Mouse (Mus musculus) heart, embryonic 13.5 days (tissue): ENCODE measurements at regions not wholly inside any gene's neighbourhood (a gene's known extent, or its start where the extent isn't known, plus 50 kb on each side); places are given as distances from the start of the nearest gene placed in this dataset.
"Not testable (repeated sequence)": the region's sequence is repeated elsewhere in the genome, so short reads cannot be mapped to it uniquely, and the experiment has no call there.

Source experiments
- ATAC-seq: fragments of 200-750 bp; cut with Nextera tagmentation; 2 replicates; pipeline ENCODE4 v1.8.0; 2017; ENCODE audit warnings: moderate TSS enrichment; ENCODE audit not compliant: insufficient number of reproducible peaks, low FRiP score, low TSS enrichment; ENCODE audit errors: extremely low read depth
- H3K27ac ChIP-seq: fragments of 300-500 bp; sonication (generic); replicated peaks from 2 replicates; pipeline ENCODE4 v1.5.1; 2015; ENCODE audit warnings: moderate library complexity, mild to moderate bottlenecking, inconsistent platforms
- H3K27me3 ChIP-seq: fragments of 300-500 bp; sonication (generic); replicated peaks from 2 replicates; pipeline ENCODE4 v1.6.1; 2015; ENCODE audit warnings: mild to moderate bottlenecking, inconsistent platforms
- H3K36me3 ChIP-seq: fragments of 300-500 bp; sonication (generic); 2 replicates; pipeline ENCODE4 v1.6.1; 2015; ENCODE audit warnings: mild to moderate bottlenecking, inconsistent platforms
- H3K4me1 ChIP-seq: fragments of 300-500 bp; sonication (generic); 2 replicates; pipeline ENCODE4 v1.6.1; 2015; ENCODE audit warnings: inconsistent platforms
- H3K4me2 ChIP-seq: fragments of 300-500 bp; sonication (generic); 2 replicates; pipeline ENCODE4 v1.6.1; 2015; ENCODE audit warnings: inconsistent platforms, mild to moderate bottlenecking, moderate library complexity
- H3K4me3 ChIP-seq: fragments of 300-500 bp; sonication (generic); 2 replicates; pipeline ENCODE4 v1.5.1; 2015; ENCODE audit warnings: moderate library complexity, mild to moderate bottlenecking, inconsistent platforms
- H3K9ac ChIP-seq: fragments of 300-500 bp; sonication (generic); 2 replicates; pipeline ENCODE4 v1.6.1; 2015; ENCODE audit warnings: inconsistent platforms, mild to moderate bottlenecking, moderate library complexity
- H3K9me3 ChIP-seq: fragments of 300-500 bp; sonication (generic); 2 replicates; pipeline ENCODE4 v1.6.1; 2016; ENCODE audit warnings: inconsistent platforms
- WGBS: fragments of 180-500 bp; shearing (Covaris S2); methylation state at CpG from one replicate; pipeline ENCODE4 v1.1.7; 2015; ENCODE audit warnings: mixed read lengths; 5-methylcytosine and 5-hydroxymethylcytosine counted together

GRCm38 (mm10) chr4:71517921-71518404, 239.8 kb downstream of the Gm11232 start:
- H3K9me3 ChIP-seq = no peaks in the 10 kb centered on the region
- H3K27me3 ChIP-seq = no peaks in the 10 kb centered on the region
- H3K27ac ChIP-seq = no peak overlapping the region
- no peak overlapping the region for H3K4me3 ChIP-seq
- H3K4me2 ChIP-seq = no peak overlapping the region
- no peaks in the 10 kb centered on the region for H3K36me3 ChIP-seq
- no peaks in the 10 kb centered on the region for H3K4me1 ChIP-seq
- no peak for ATAC-seq
- H3K9ac ChIP-seq = no peak overlapping the region
- WGBS = 74% methylated on average over 2 of the region's 2 CpGs

- Histone ChIP-seq H3K4me1 (no peaks in the 10 kb centered on the region), H3K4me2 (no peak overlapping the region), H3K27ac (no peak overlapping the region), H3K9me3 (no peaks in the 10 kb centered on the region), H3K9ac (no peak overlapping the region), H3K27me3 (no peaks in the 10 kb centered on the region), H3K36me3 (no peaks in the 10 kb centered on the region), H3K4me3 (no peak overlapping the region)
- no peak for ATAC-seq
Measured at GRCm38 (mm10) chr4:71506911-71507310, 250.9 kb downstream of the Gm11232 start.

- 70% methylated on average over 2 of the region's 2 CpGs for WGBS
Measured at GRCm38 (mm10) chr4:71489788-71490187, 268.0 kb downstream of the Gm11232 start.

GRCm38 (mm10) chr4:71488663-71489161, 269.1 kb downstream of the Gm11232 start:
- Histone ChIP-seq H3K27ac (no peak overlapping the region), H3K9ac (no peak overlapping the region), H3K4me3 (no peak overlapping the region), H3K4me1 (peaks cover 3% of the 10 kb centered on the region; the same call in 1 of the 2 replicates), H3K36me3 (no peaks in the 10 kb centered on the region), H3K27me3 (no peaks in the 10 kb centered on the region), H3K4me2 (no peak overlapping the region), H3K9me3 (no peaks in the 10 kb centered on the region)
- WGBS = 39% methylated on average over 2 of the region's 2 CpGs
- no peak for ATAC-seq

More at GRCm38 (mm10) chr4:71489788-71490187, 268.0 kb downstream of the Gm11232 start:
- no peaks in the 10 kb centered on the region for H3K9me3 ChIP-seq
- H3K4me3 ChIP-seq = no peak overlapping the region
- H3K9ac ChIP-seq = no peak overlapping the region
- H3K27ac ChIP-seq = no peak overlapping the region
- peaks cover 3% of the 10 kb centered on the region; the same call in 1 of the 2 replicates for H3K4me1 ChIP-seq
- ATAC-seq = no peak
- no peak overlapping the region for H3K4me2 ChIP-seq
- no peaks in the 10 kb centered on the region for H3K36me3 ChIP-seq
- no peaks in the 10 kb centered on the region for H3K27me3 ChIP-seq

DNA sequence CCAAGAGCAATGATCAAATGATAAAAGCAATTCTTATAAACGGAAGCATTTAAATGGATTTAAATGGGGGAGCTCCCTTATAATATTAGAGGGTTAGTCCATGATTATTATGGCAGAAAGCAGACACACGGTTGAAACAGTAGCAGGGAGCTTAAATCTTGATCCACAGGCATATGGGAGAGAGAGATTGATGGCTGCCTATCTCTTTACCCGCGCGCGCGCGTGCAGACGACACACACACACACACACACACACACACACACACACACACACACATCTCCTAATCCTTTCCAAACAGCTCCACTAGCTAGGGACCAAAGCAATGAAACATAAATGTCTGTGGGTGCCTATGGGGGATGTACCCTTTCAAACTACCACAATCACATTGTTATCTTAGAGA, 269.7 kb downstream of the Gm11232 start:
- Histone ChIP-seq H3K27me3 (no peaks in the 10 kb centered on the region), H3K36me3 (no peaks in the 10 kb centered on the region), H3K9ac (no peak overlapping the region), H3K4me2 (no peak overlapping the region), H3K27ac (no peak overlapping the region), H3K9me3 (no peaks in the 10 kb centered on the region), H3K4me1 (peaks cover 3% of the 10 kb centered on the region; the same call in 1 of the 2 replicates), H3K4me3 (no peak overlapping the region)
- ATAC-seq = no peak
- 91% methylated on average over 9 of the region's 9 CpGs for WGBS

DNA sequence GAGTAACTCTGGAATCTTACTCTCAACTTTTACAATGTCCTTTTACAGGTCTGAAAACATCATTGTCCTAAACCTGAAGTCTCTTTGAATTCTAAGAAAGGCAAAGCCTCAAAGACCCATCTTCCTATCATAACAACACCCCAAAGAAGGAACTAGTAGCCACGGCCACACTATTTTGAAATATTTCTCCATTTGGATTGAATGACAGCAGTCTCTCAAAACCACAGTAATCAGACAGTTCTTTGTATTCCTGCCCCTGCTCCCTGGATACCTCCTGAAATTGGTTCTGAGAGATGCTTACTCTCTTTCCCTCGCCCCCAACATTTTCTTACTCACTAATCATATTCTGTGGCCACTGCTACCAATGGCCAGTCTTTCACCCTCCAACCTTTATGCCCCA, 276.8 kb downstream of the Gm11232 start:
- H3K4me2 ChIP-seq = no peak overlapping the region
- no peaks in the 10 kb centered on the region for H3K36me3 ChIP-seq
- ATAC-seq = no peak
- no peaks in the 10 kb centered on the region for H3K9me3 ChIP-seq
- no peak overlapping the region for H3K9ac ChIP-seq
- whole genome bisulfite sequencing = 68% methylated on average over 2 of the region's 2 CpGs
- H3K27me3 ChIP-seq = no peaks in the 10 kb centered on the region
- H3K4me3 ChIP-seq = no peak overlapping the region
- H3K27ac ChIP-seq = no peak overlapping the region
- H3K4me1 ChIP-seq = no peaks in the 10 kb centered on the region

DNA sequence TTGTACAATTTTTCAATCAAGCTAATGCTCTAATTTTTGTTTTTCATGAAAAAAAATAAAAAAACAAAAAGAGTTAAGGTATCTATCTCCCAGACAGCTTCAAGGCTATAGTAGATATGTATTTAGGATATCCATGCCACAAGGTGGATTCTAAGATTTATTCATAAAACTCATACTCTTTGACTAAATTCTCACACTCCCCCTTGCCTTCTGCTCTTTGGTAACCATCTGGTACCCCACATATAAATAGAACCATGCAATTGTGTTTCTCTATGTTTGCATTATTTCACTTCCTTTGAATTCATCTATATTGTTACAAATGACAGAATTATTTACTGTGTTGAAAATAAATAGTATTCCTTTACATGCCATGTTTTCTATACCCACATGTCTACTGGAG, 287.2 kb downstream of the Gm11232 start:
- ATAC-seq = no peak

GRCm38 (mm10) chr4:71454811-71455210, 303.0 kb downstream of the Gm11232 start:
- no peak for ATAC-seq

More for the DNA sequence above, 287.2 kb downstream of the Gm11232 start:
- no peak overlapping the region for H3K4me2 ChIP-seq
- no peaks in the 10 kb centered on the region for H3K4me1 ChIP-seq
- no peaks in the 10 kb centered on the region for H3K36me3 ChIP-seq
- no peak overlapping the region for H3K27ac ChIP-seq
- no peaks in the 10 kb centered on the region for H3K9me3 ChIP-seq
- no peak overlapping the region for H3K9ac ChIP-seq
- no peak overlapping the region for H3K4me3 ChIP-seq
- no peaks in the 10 kb centered on the region for H3K27me3 ChIP-seq

DNA sequence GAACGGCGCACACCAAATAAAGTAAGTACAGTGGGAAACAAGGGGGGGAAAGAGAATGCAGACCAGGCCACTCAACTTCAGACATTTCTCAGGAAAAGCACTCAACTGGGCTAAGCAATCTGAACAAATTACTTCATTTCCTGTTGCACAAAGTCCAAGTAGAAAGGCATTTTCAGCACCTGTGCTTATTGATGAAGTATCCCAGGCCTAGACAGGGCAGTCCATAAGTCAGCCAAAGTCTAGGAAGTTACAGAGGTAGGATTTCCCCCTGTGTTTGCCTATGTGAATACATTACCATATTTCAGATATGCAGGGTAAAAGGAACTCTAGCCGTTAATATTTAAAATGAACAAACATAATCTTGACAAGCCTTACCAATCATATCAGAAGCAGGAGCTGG, 304.3 kb downstream of the Gm11232 start:
- no peaks in the 10 kb centered on the region for H3K36me3 ChIP-seq
- no peak overlapping the region for H3K9ac ChIP-seq
- no peaks in the 10 kb centered on the region for H3K9me3 ChIP-seq
- H3K4me1 ChIP-seq = peaks cover 9% of the 10 kb centered on the region
- H3K27ac ChIP-seq = no peak overlapping the region
- H3K4me2 ChIP-seq = no peak overlapping the region
- 57% methylated on average over 3 of the region's 3 CpGs for WGBS
- no peak overlapping the region for H3K4me3 ChIP-seq
- ATAC-seq = no peak
- H3K27me3 ChIP-seq = no peaks in the 10 kb centered on the region

More at GRCm38 (mm10) chr4:71454811-71455210, 303.0 kb downstream of the Gm11232 start:
- Histone ChIP-seq H3K36me3 (no peaks in the 10 kb centered on the region), H3K4me2 (no peak overlapping the region), H3K4me1 (peaks cover 9% of the 10 kb centered on the region), H3K27ac (no peak overlapping the region), H3K4me3 (no peak overlapping the region), H3K9ac (no peak overlapping the region), H3K9me3 (no peaks in the 10 kb centered on the region), H3K27me3 (no peaks in the 10 kb centered on the region)
- 56% methylated on average over 3 of the region's 3 CpGs for whole genome bisulfite sequencing

DNA sequence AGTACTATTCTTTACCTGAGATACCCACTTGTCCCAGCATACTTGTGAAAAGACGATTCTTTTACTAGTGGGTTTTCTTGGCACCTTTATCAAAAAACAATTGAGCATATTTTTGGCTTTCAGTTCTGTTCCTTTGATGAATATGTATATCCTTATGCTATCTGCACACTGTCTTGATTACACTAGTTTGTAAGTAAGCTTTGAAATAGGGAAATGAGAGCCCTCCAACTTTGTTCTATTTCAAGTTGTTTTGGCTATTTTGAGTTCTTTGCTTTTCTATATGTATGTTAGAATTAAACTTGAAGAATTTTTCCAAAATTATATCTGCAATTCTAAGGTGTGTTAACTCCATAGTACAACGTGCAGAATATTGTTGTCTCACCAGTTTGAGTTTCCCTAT, 311.3 kb downstream of the Gm11232 start:
- Histone ChIP-seq H3K27me3 (no peaks in the 10 kb centered on the region), H3K36me3 (no peaks in the 10 kb centered on the region), H3K4me1 (no peaks in the 10 kb centered on the region), H3K27ac (no peak overlapping the region), H3K4me2 (no peak overlapping the region), H3K9me3 (no peaks in the 10 kb centered on the region), H3K9ac (no peak overlapping the region), H3K4me3 (no peak overlapping the region)
- ATAC-seq = no peak
- 71% methylated on average over 2 of the region's 2 CpGs for WGBS

DNA sequence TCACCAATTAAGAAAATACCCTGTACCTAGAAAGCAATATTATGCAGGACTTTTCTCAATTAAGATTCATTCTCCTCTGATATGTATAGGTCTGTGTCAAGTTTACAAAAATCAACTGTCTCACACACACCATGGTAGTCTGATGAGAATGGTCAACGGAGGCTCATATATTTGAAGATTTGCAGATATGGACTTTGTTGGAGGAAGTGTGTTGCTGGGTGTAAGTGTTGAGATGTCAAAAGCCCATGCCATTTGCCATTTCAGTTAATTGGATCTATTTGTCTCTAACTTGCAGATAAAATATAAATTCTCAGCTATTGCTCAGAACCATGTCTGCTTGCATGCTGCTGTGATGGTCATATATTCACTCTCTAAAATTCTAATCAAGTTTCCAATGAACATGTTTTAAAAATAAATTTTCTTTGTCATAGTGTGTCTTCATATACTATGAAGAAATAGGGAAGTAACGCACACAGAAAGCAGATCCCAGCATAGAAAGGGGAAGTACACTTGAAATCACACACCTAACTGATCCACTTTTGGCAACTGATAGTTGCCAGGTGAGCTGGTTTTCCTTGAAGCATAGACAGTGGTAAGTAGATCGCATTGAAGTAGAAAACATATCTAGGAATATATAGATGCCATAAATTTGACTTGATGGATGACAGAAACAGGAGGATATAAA, 326.4 kb downstream of the Gm11232 start:
- WGBS = 77% methylated on average over 3 of the region's 3 CpGs

GRCm38 (mm10) chr4:71422121-71422520, 335.6 kb downstream of the Gm11232 start:
- not testable (repeated sequence) for H3K9me3 ChIP-seq, H3K4me1 ChIP-seq, ATAC-seq, H3K36me3 ChIP-seq, H3K4me3 ChIP-seq, H3K9ac ChIP-seq, H3K4me2 ChIP-seq, H3K27ac ChIP-seq, H3K27me3 ChIP-seq
- WGBS = 78% methylated on average over 7 of the region's 7 CpGs

More for the DNA sequence above, 326.4 kb downstream of the Gm11232 start:
- H3K27me3 ChIP-seq = no peaks in the 10 kb centered on the region
- no peak overlapping the region for H3K4me2 ChIP-seq
- no peaks in the 10 kb centered on the region for H3K4me1 ChIP-seq
- no peaks in the 10 kb centered on the region; the same call in 1 of the 2 replicates for H3K9me3 ChIP-seq
- no peak for ATAC-seq
- H3K27ac ChIP-seq = no peak overlapping the region
- H3K4me3 ChIP-seq = no peak overlapping the region
- H3K36me3 ChIP-seq = no peaks in the 10 kb centered on the region
- no peak overlapping the region for H3K9ac ChIP-seq
